Mouse (Mus musculus): ENCODE data around the gene Pacsin1.

- no peak for TF ChIP-seq CTCF (IDR thresholded peaks at IDR 0.05; ENCODE audit: low read depth)
- TF ChIP-seq EP300 (optimal IDR thresholded peaks at IDR 0.05) = no peak
Measured at GRCm38 (mm10) chr17:27700812-27701211, 45.5 kb downstream of the Pacsin1 start.

All from stomach, postnatal 0 days (tissue).